Mouse (Mus musculus) brain, embryonic 14.5 days (tissue): ENCODE data around the gene Cdh26.

Source experiments
- CTCF ChIP-seq: fragments of 200-500 bp; IDR thresholded peaks from 2 replicates; pipeline ENCODE4 v1.5.1; 2012; ENCODE audit warnings: inconsistent platforms, mild to moderate bottlenecking, moderate library complexity, borderline replicate concordance; ENCODE audit not compliant: insufficient read depth, insufficient read length; ENCODE audit errors: extremely low read depth
- POLR2A ChIP-seq: fragments of 200-500 bp; IDR thresholded peaks from 2 replicates; pipeline ENCODE4 v1.6.1; 2012; ENCODE audit warnings: mild to moderate bottlenecking, inconsistent platforms, borderline replicate concordance; ENCODE audit not compliant: poor library complexity, insufficient read depth, insufficient read length, severe bottlenecking; ENCODE audit errors: extremely low read depth

DNA sequence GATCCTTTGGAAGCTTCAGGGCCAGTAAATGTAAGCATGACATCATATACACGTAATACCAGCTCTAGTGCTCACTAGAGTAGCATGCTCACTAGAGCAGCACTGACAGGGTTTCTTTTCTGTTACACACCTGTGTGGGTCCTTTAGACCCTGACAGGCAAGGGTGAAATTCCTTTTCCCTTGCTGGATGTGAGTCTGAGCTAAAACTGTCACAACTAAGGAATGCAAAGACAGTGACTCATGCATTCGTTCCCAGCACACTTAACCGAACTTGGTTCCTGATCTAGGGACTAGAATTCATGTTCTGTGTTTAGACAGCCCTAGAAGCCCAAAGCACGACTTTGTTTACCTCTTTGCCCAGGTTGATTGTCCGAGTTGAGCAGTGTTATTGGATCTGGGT is 7.1 kb upstream of the Cdh26 start:
- TF ChIP-seq POLR2A, result no peak
- TF ChIP-seq CTCF, result no peak
